Mouse (Mus musculus) kidney, postnatal 36 days (tissue): ENCODE data around the gene Gm27027.

Source experiments
- DNase-seq, 2 experiments: peaks; one replicate each; pipeline ENCODE4 v3.0.0; 2021 to 2022; ENCODE audit warnings: mixed read lengths in 2 of 2

Gm27027 gene

GRCm38 (mm10) chr2:93996254-93996653 lies at the start of gene Gm27027:
Gene Gm27027 (minus strand): TSS chr2:93996354.
- DNase-seq: peak in 1 of 2 experiments; percentile 14

GRCm38 (mm10) chr2:94045411-94046090 lies 49.4 kb upstream of the Gm27027 start:
- no peak for DNase-seq

- no peak for DNase-seq
These were observed 48.0 kb upstream of the Gm27027 start for GRCm38 (mm10) chr2:94044174-94044573.

GRCm38 (mm10) chr2:94043662-94044061 lies 47.5 kb upstream of the Gm27027 start:
- no peak for DNase-seq

- DNase-seq: peak in 1 of 2 experiments; percentile 35
These were observed 46.3 kb upstream of the Gm27027 start for GRCm38 (mm10) chr2:94042461-94042860.

DNA sequence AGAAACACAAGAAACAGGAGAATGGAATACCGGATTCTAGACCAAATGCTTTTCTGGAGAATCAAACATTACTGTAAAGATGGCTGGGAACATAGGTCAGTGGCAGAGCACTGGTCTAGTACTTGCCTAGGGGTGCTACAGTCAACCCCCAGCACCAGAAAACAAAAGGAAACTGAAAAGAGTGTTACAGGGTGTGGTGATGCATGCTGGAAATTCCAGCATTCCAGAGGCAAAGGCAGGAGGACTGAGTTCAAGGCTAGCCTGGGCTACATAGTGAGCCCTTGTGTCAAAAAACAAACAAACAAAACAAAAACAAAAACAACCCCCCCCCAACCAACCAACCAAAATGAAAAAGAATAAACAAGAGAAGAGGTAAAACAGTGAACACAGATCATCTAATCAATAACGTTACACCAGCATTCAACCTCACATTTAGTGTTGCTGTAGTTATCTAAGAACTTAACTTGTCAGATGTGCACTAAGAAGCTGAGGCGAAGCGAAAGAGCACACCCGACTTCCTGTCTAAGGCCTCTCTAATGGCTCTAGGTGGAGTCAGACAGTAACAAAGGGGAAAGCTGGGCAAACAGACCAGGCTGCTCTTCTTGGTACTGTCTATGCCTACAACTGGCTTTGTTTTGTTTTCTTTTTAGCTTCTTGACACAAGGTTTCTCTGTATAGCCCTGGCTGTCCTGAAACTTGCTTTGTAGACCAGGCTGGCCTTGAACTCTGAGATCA lies 44.4 kb upstream of the Gm27027 start:
- DNase-seq: no peak

DNA sequence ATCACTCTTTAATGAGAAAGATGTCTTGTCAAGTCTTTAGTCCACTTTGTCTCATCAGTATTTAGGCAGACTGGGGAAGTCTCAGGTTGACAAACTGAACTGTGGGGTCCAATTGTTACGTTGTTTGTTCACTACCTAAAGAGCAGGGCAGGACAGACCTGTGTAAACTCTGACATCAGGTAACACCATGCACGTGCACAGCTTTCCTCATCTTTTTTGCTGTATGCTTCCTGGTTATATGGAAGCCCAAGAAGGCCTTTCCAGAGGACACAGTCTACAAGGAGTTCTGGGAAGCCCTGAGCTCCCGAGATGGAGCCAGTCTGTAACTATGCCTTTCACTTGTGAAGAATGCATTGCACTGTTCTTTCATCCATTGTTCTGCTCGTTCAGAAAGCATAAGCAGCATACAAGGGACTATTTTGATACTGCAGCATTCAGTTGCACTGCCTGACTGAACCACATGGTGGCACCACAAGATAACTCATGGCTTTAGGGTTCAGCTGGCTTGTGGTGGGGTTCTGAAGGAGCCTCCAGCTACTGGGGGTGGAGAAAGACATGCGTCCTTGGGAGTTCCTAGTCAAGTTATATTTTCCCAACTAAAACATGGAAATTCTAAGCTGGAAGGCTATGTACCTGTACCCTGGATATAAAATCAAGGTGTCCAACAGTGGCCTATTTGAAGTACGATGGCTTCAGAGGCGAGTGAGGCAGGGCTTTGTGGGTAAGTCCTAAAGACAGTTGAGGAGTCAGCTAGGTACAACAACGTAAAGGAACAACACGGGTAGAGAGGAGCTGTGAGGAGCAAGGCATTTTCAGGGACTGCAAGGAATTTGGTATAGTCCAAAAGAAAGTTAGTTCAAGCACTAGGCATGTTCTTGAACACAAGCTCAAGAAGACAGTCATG lies 39.5 kb upstream of the Gm27027 start:
- DNase-seq: peak; percentile 47 to 82

DNA sequence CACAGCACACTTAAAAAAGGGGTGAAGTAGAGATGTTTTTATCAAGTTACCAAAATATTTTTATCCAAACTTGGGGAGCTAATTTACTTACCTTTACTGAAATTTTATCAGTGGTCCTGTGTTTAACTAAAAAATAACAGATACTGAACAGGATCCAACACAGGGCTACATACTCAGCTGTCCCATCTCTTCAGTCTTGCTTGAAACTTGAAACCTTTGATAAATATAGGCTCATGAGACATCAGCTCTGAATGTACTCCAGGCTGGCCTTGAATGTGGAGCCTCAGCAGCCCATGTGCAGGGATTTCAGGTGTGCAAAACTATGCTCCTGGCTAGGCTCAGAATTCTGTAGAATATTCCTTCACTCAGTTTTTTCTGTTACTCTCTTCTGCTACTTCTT lies 34.4 kb upstream of the Gm27027 start:
- DNase-seq: no peak

DNA sequence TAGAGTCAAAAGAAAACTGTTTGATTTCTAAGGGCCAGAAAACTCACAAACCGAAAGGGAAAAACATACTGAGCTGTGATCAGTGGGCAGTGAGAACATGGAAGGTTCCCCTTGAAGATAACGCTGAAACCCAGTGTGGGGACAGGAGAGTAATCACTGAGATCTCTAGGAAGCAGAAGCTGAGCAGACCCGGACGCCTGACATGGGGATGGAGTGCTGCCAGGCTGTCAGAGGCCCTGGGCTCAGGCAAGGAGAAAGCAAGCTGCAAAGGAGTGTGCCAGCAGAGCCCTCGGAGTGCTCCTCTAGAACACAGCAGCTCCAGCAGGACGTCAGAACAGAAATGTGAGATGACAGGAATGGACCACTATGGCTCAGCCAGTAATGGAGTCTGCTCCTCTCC lies 28.5 kb upstream of the Gm27027 start:
- DNase-seq: no peak

GRCm38 (mm10) chr2:94010335-94011291 lies 14.5 kb upstream of the Gm27027 start, which contains the start of gene Alkbh3:
Gene Alkbh3 (minus strand): TSS chr2:94010807.
- peak; percentile 92 to 93 for DNase-seq

DNA sequence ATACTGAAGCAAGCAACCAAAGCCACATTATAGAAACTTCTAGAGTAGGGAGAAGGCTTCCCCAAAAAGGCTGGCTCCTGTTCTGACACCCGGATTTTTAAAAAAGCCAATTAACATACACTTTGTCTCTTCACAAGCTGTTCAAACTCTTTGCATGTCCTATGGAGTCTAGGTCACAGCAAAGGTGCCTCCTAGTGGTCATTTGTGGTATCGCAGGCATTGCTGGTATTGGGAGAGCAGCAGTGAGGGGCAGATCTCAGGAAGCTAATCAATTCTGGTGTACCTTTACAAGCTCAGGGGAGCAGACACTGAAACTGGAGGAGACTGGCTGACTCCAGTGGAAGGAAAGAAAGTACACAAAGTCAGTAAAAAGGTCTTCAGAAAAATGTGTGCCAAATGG lies 6.2 kb upstream of the Gm27027 start:
- DNase-seq: peak; percentile 80 to 95

GRCm38 (mm10) chr2:94001918-94002317 lies 5.8 kb upstream of the Gm27027 start:
- DNase-seq: no peak

DNA sequence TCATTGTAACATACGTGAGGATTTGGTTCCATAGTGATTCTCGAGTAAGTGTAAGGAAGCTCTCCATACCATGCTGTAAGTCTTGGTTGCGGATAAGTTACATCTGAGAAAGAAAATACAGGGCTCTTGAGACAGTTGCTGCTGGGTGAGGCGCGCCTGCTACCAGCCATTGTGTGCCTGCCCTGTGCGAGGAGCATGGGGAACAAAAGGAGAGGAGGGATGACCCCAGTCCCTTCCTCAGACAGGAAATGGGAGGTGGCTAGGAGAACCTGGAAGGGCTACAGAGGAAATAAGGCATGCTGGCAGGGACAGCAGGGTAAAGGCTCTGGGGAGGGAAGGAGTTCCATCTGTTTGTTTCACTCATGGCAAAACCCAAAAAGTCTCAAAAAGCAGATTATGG lies 5.3 kb upstream of the Gm27027 start:
- peak; percentile 37 to 49 for DNase-seq

DNA sequence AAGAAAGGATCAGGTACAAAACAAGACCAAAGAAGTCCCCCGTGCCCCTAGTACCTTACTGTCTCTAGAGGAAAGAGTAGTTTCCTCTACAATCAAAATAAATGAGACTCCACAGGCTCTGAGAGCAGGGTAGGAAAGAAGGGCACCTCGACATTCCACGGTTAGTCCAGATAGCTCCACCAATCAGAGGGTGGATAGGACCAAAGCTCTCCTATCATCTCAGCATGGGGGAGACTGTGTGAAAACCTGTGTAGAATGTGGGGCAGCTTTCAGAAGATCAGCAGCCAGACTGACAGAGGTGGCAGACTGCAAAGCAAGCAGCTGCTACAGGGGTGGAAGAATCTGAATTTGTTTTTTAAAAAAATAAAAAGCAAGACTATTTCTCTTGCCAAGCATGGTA lies 3.3 kb downstream of the Gm27027 start:
- no peak for DNase-seq

DNA sequence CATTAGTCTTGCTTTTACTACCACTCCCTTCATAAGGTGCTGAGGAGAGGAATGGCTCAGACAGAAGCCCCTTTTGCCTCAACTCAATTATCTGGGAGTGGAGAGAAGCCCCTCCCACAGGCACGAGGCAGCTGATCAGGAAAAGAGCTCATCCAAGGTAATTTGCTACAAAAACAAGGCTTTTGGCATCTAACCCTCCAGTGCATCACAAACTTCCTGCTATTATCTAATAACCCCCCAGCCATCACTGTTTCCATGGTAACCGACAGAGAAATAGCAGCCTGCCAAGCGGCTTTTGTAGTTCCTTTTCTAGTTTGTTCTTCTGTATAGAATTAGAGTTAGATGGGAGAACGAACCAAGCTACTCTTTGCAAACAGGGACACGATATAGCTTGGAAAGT lies 3.9 kb downstream of the Gm27027 start:
- peak; percentile 66 to 74 for DNase-seq

DNA sequence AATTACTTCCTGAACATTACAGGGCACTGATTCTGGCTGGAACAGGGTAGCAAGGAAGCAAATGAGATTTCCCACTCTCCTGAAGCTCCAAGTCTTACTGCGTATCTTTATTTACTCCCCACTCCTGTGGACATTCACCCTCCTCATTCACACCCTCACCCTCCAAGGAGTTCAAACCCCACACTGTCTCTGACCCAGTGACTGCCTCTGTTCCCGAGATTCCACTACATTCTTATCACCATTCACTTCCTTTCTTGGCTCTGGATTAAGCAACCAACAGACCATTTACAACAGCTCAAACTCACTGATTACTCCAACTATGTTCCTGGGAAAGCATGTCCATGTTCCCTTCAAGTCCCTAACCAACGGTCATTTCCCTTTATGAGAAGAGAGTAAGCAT lies 4.8 kb downstream of the Gm27027 start:
- no peak for DNase-seq

DNA sequence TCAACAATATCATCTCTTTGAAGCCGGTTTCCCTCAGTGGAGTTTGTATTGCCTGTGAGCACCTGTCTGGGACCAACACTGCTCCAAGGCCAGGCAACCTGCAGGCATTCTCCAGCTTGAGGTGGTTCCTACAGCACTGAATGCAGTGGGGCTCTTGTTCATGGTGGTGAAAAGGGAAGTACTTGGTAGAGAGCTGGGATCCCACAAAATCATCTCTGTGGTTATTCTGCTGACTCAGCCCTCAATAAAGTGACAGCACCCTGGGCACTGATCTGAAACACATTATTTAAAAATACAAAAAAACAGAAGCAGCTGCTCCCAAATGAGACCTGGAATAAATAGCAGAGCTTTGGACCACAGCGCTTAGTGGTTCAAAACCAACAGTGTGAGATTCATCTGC lies 7.7 kb downstream of the Gm27027 start:
- no peak for DNase-seq

DNA sequence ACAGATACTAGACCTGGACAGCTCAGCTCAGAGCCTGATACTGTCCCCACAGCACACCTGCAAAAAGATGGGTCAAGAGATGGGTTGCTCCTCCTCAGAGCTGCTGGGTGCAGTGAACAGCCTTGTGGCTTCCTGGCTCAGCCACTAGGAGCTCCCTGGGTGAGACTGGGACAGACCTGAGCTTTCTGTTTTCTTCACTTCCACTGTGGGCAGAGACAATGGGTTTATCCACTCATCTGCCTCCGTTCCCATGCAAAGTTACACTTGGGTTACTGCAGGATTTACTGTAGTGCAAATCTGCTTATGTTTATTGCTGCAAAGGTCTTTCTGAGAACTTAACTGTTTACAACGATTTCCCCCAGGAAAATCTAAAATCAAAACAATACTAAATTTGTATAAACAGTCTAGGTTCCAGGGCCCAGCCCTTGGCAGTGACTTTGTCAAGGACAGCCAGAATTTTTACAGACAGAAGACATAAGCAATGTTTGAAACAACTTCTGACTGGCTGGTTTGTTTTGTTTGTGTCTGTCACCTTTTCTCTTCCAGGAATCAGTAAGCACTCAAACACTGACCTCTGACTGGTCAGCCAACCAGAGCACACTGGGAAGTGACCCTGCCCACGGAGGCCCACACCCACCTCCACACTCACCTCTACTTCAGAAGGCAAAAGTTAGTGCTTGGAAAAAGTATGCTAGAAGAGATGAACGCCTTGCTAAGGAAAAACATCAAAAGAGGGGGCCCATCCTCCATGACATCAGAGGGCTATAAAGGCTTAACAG lies 13.5 kb downstream of the Gm27027 start:
- no peak for DNase-seq

GRCm38 (mm10) chr2:93979249-93980120 lies 16.7 kb downstream of the Gm27027 start:
- DNase-seq: no peak
